Mouse (Mus musculus) stomach, embryonic 16.5 days (tissue): ENCODE measurements around the gene Msantd1. TPM values are rescaled to one million over a fixed set of nuclear protein-coding genes. Genes with fewer than 3 reads are reported as not detected.

Source experiments
- ATAC-seq: fragments of 200-750 bp; cut with Nextera tagmentation; 2 replicates; pipeline ENCODE4 v1.8.0; 2017; ENCODE audit warnings: moderate number of reproducible peaks, moderate TSS enrichment; ENCODE audit not compliant: insufficient read depth, low FRiP score
- H3K27ac ChIP-seq: fragments of 300-500 bp; sonication (generic); 2 replicates; pipeline ENCODE4 v1.5.1; 2014; ENCODE audit warnings: low read length
- H3K27me3 ChIP-seq: fragments of 300-500 bp; sonication (generic); 2 replicates; pipeline ENCODE4 v1.6.1; 2014; ENCODE audit warnings: low read length, control low read depth, mixed read lengths; ENCODE audit not compliant: control insufficient read depth, insufficient read depth
- H3K36me3 ChIP-seq: fragments of 300-500 bp; sonication (generic); 2 replicates; pipeline ENCODE4 v1.6.1; 2014; ENCODE audit warnings: low read length; ENCODE audit not compliant: control insufficient read depth, insufficient read depth
- H3K4me1 ChIP-seq: fragments of 300-500 bp; sonication (generic); 2 replicates; pipeline ENCODE4 v1.6.1; 2014; ENCODE audit warnings: low read length, control low read depth, mixed read lengths; ENCODE audit not compliant: control insufficient read depth, insufficient read depth
- H3K4me2 ChIP-seq: fragments of 300-500 bp; sonication (generic); 2 replicates; pipeline ENCODE4 v1.6.1; 2014; ENCODE audit warnings: low read depth, low read length, mixed read lengths
- H3K4me3 ChIP-seq: fragments of 300-500 bp; sonication (generic); replicated peaks from 2 replicates; pipeline ENCODE4 v1.5.1; 2014; ENCODE audit warnings: mild to moderate bottlenecking, low read length
- H3K9ac ChIP-seq: fragments of 300-500 bp; sonication (generic); 2 replicates; pipeline ENCODE4 v1.6.1; 2014; ENCODE audit warnings: low read length
- H3K9me3 ChIP-seq: fragments of 300-500 bp; sonication (generic); replicated peaks from 2 replicates; pipeline ENCODE4 v1.6.1; 2016; ENCODE audit warnings: low read length, control low read depth; ENCODE audit not compliant: control insufficient read depth
- WGBS: fragments of 180-500 bp; shearing (Covaris S2); extraction: QIAGEN DNeasy Blood & Tissue Kit; methylation state at CpG from one replicate; pipeline ENCODE4 v1.1.7; 2014; 5-methylcytosine and 5-hydroxymethylcytosine counted together
- polyA plus RNA-seq: library from polyadenylated mRNA; unstranded; fragments of >200 nt; fragmentation: Nextera tagmentation; extraction: Ambion mirVana; gene quantifications from 2 replicates; pipeline ENCODE4 v1.2.1, GENCODE M21; 2015

Gene Msantd1
- polyA plus RNA-seq, 1 experiment from 2014 or later: 0.65 TPM

- H3K27me3 ChIP-seq: no peaks in the 10 kb centered on the region
- H3K9ac ChIP-seq: no peak overlapping the region
- no peak overlapping the region for H3K4me2 ChIP-seq
- H3K36me3 ChIP-seq: peaks cover 12% of the 10 kb centered on the region; the same call in 1 of the 2 replicates
- ATAC-seq: no peak
- no peak overlapping the region for H3K4me3 ChIP-seq
- 0 out of 2 replicates have a peak overlapping the region, but pooled peaks have one; percentile 16 for H3K27ac ChIP-seq
- H3K4me1 ChIP-seq: no peaks in the 10 kb centered on the region
- no peaks in the 10 kb centered on the region for H3K9me3 ChIP-seq
These were observed 5.4 kb upstream of the Msantd1 start for GRCm38 (mm10) chr5:34902371-34902770.

DNA sequence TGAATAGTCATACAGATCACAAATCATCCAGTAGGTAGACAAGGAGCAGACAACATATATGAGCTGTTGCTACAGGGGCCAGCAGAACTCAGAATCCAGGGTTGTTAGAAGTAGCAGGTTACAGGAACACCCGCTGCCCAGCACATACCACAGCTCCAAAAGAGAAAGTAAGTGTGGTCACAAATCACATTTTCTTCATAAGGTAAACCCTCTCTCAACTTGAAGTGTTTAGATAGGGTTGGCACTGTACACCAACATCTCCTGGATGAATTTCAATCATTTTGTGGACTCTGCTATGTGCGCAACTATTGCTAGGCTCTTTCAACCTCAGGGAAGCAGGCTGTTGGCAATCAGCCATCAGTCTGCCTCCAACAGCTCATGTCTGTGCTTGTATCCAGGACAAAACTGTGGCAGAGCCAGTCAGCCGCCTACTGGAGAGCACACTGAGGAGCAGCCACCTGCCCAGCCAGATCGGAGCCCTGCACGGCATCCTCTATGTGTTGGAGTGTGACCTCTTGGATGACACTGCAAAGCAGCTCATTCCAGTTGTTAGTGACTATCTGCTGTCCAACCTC, 4.9 kb upstream of the Msantd1 start:
- no peak overlapping the region for H3K4me2 ChIP-seq
- peak; percentile 56; the same call in 1 of the 2 replicates for ATAC-seq
- H3K9me3 ChIP-seq: no peaks in the 10 kb centered on the region
- no peaks in the 10 kb centered on the region for H3K4me1 ChIP-seq
- peaks cover 15% of the 10 kb centered on the region for H3K36me3 ChIP-seq
- no peak overlapping the region for H3K4me3 ChIP-seq
- 0 out of 2 replicates have a peak overlapping the region, but pooled peaks have one; percentile 16 for H3K27ac ChIP-seq
- 53% methylated on average over 5 of the region's 5 CpGs for WGBS
- H3K9ac ChIP-seq: no peak overlapping the region
- H3K27me3 ChIP-seq: no peaks in the 10 kb centered on the region

- no peak for ATAC-seq
- Histone ChIP-seq H3K4me2 (no peak overlapping the region), H3K4me1 (0 out of 2 replicates have a peak, but pooled peaks cover 4% of the 10 kb centered on the region), H3K27me3 (no peaks in the 10 kb centered on the region), H3K27ac (no peak overlapping the region), H3K9me3 (no peaks in the 10 kb centered on the region), H3K36me3 (peaks cover 14% of the 10 kb centered on the region), H3K4me3 (no peak overlapping the region), H3K9ac (no peak overlapping the region)
These were observed 3.4 kb upstream of the Msantd1 start for GRCm38 (mm10) chr5:34904412-34904811.

GRCm38 (mm10) chr5:34907230-34907629, 582 bp upstream of the Msantd1 start:
- no peak overlapping the region for H3K27ac ChIP-seq
- peaks cover 11% of the 10 kb centered on the region; the same call in 1 of the 2 replicates for H3K4me1 ChIP-seq
- peaks cover 14% of the 10 kb centered on the region for H3K36me3 ChIP-seq
- no peak for ATAC-seq
- no peaks in the 10 kb centered on the region for H3K27me3 ChIP-seq
- 91% methylated on average over 4 of the region's 4 CpGs for WGBS
- no peak overlapping the region for H3K4me3 ChIP-seq
- H3K4me2 ChIP-seq: no peak overlapping the region
- no peak overlapping the region for H3K9ac ChIP-seq
- H3K9me3 ChIP-seq: no peaks in the 10 kb centered on the region

- peaks cover 14% of the 10 kb centered on the region for H3K36me3 ChIP-seq
- H3K27me3 ChIP-seq: no peaks in the 10 kb centered on the region
- peaks cover 11% of the 10 kb centered on the region; the same call in 1 of the 2 replicates for H3K4me1 ChIP-seq
- peak overlapping the region; percentile 5; the same call in 1 of the 2 replicates for H3K9ac ChIP-seq
- no peak overlapping the region for H3K4me2 ChIP-seq
- WGBS: 54% methylated on average over 9 of the region's 9 CpGs
- no peak overlapping the region for H3K4me3 ChIP-seq
- peak overlapping the region; percentile 81 for H3K27ac ChIP-seq
- H3K9me3 ChIP-seq: no peaks in the 10 kb centered on the region
- peak; percentile 62 for ATAC-seq
These were observed 1.2 kb downstream of the Msantd1 start for GRCm38 (mm10) chr5:34908726-34909633.

- H3K4me1 ChIP-seq: peaks cover 11% of the 10 kb centered on the region; the same call in 1 of the 2 replicates
- H3K4me3 ChIP-seq: no peak overlapping the region
- peak overlapping the region; percentile 81 for H3K27ac ChIP-seq
- H3K27me3 ChIP-seq: no peaks in the 10 kb centered on the region
- no peaks in the 10 kb centered on the region for H3K9me3 ChIP-seq
- no peak overlapping the region for H3K9ac ChIP-seq
- WGBS: 84% methylated on average over 1 of the region's 1 CpGs
- H3K4me2 ChIP-seq: no peak overlapping the region
- H3K36me3 ChIP-seq: peaks cover 8% of the 10 kb centered on the region
- ATAC-seq: peak; percentile 1; the same call in 1 of the 2 replicates
These were observed 2.1 kb downstream of the Msantd1 start for GRCm38 (mm10) chr5:34909634-34910503.

DNA sequence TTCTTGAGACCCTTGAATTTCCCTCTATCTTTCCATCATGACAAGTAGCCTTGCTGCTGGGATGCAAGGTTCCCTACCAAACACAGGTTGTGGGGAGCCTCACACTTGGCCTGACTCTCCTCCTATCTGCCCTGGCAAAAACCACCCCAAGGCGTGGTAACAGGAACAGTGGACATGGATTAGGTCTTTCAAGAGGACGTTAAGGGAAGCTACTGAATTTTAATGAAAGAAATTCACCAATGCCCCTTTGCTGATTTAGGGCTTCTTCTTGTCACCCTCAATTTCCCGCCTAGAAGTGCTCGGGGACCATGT, 2.6 kb downstream of the Msantd1 start:
- H3K4me3 ChIP-seq: no peak overlapping the region
- H3K4me1 ChIP-seq: peaks cover 11% of the 10 kb centered on the region; the same call in 1 of the 2 replicates
- H3K27me3 ChIP-seq: no peaks in the 10 kb centered on the region
- no peaks in the 10 kb centered on the region for H3K9me3 ChIP-seq
- no peak overlapping the region for H3K4me2 ChIP-seq
- H3K36me3 ChIP-seq: peaks cover 7% of the 10 kb centered on the region
- H3K9ac ChIP-seq: no peak overlapping the region
- ATAC-seq: no peak
- WGBS: 88% methylated on average over 4 of the region's 4 CpGs
- H3K27ac ChIP-seq: no peak overlapping the region

- no peak overlapping the region for H3K27ac ChIP-seq
- WGBS: 0% methylated on average over 1 of the region's 1 CpGs
- peak; percentile 67 for ATAC-seq
These were observed 8.0 kb downstream of the Msantd1 start for GRCm38 (mm10) chr5:34915801-34916200.

More at GRCm38 (mm10) chr5:34915801-34916200, 8.0 kb downstream of the Msantd1 start:
- Histone ChIP-seq H3K4me2 (no peak overlapping the region), H3K4me1 (no peaks in the 10 kb centered on the region), H3K9ac (no peak overlapping the region), H3K9me3 (no peaks in the 10 kb centered on the region), H3K36me3 (no peaks in the 10 kb centered on the region), H3K27me3 (no peaks in the 10 kb centered on the region), H3K4me3 (no peak overlapping the region)
